In genomic region chr11:121549843-121550647, GRCm38 (mm10) we compare ENCODE assay signal across 9 mouse cellular contexts. TPM values are rescaled to one million over a fixed set of nuclear protein-coding genes. Genes with fewer than 3 reads are reported as not detected.
DNase-seq lines count a peak whose midpoint lies in the region; ATAC-seq and TF ChIP-seq lines count a peak whose summit lies in the region.
"Had no signal": no experiment of that assay in that cellular context is flagged by ENCODE, and none has a peak within 500 bp of the region (broad histone marks: within the 10 kb centered on the region; RNA-seq: fewer than 3 reads in every experiment).

No protein-coding gene starts in this region.

- H3K9me3 ChIP-seq in embryonic facial prominence, embryonic 15.5 days (replicated peaks), result no peaks in the 10 kb centered on the region
- no peaks in the 10 kb centered on the region for H3K9me3 ChIP-seq in limb, embryonic 12.5 days
- no peaks in the 10 kb centered on the region for H3K9me3 ChIP-seq in neural tube, embryonic 15.5 days (replicated peaks)

- no peak overlapping the region for H3K9ac ChIP-seq in liver, adult 2 months (ENCODE audit: low read depth, low read length)
- no peak overlapping the region for H3K9ac ChIP-seq in embryonic facial prominence, embryonic 15.5 days
- no peak overlapping the region for H3K9ac ChIP-seq in limb, embryonic 12.5 days (replicated peaks)
- no peak overlapping the region for H3K9ac ChIP-seq in neural tube, embryonic 15.5 days (replicated peaks)

- H3K4me3 ChIP-seq in liver, adult 2 months (ENCODE audit: insufficient read depth, low read depth, low read length), result no peak overlapping the region
- no peak overlapping the region for H3K4me3 ChIP-seq in embryonic facial prominence, embryonic 15.5 days (replicated peaks)
- H3K4me3 ChIP-seq in limb, embryonic 12.5 days (replicated peaks), result no peak overlapping the region
- no peak overlapping the region for H3K4me3 ChIP-seq in neural tube, embryonic 15.5 days (replicated peaks)

- H3K4me2 ChIP-seq in embryonic facial prominence, embryonic 15.5 days (replicated peaks), result no peak overlapping the region
- H3K4me2 ChIP-seq in limb, embryonic 12.5 days, result peak overlapping the region; percentile 11; the same call in 1 of the 2 replicates
- H3K4me2 ChIP-seq in neural tube, embryonic 15.5 days, result peak overlapping the region; percentile 19; the same call in 1 of the 2 replicates

- no peaks in the 10 kb centered on the region for H3K27me3 ChIP-seq in liver, adult 2 months (ENCODE audit: control insufficient read depth, insufficient read depth, low read length)
- no peaks in the 10 kb centered on the region for H3K27me3 ChIP-seq in embryonic facial prominence, embryonic 15.5 days
- H3K27me3 ChIP-seq in limb, embryonic 12.5 days, result no peaks in the 10 kb centered on the region
- H3K27me3 ChIP-seq in neural tube, embryonic 15.5 days (replicated peaks), result no peaks in the 10 kb centered on the region

- no peaks in the 10 kb centered on the region for H3K79me2 ChIP-seq in liver, adult 2 months (ENCODE audit: control insufficient read depth, insufficient read depth, low read length)

- no peak for TF ChIP-seq CTCF in liver, adult 2 months (IDR thresholded peaks at IDR 0.05; ENCODE audit: low read depth, low read length)

- peak overlapping the region; percentile 15 for H3K27ac ChIP-seq in liver, adult 2 months (replicated peaks; ENCODE audit: insufficient read depth, low read depth, low read length)
- 0 out of 2 replicates have a peak overlapping the region, but pooled peaks have one; percentile 39 for H3K27ac ChIP-seq in embryonic facial prominence, embryonic 15.5 days (replicated peaks)
- peak overlapping the region; percentile 60 for H3K27ac ChIP-seq in limb, embryonic 12.5 days
- H3K27ac ChIP-seq in neural tube, embryonic 15.5 days (replicated peaks), result peak overlapping the region; percentile 42

- no peaks in the 10 kb centered on the region for H3K36me3 ChIP-seq in liver, adult 2 months (ENCODE audit: control insufficient read depth, insufficient read depth, low read length)
- no peaks in the 10 kb centered on the region for H3K36me3 ChIP-seq in embryonic facial prominence, embryonic 15.5 days
- no peaks in the 10 kb centered on the region for H3K36me3 ChIP-seq in limb, embryonic 12.5 days
- no peaks in the 10 kb centered on the region for H3K36me3 ChIP-seq in neural tube, embryonic 15.5 days

- H3K4me1 ChIP-seq in liver, adult 2 months (ENCODE audit: control insufficient read depth, insufficient read depth, low read length), result peaks cover 11% of the 10 kb centered on the region; the same call in 1 of the 2 replicates
- H3K4me1 ChIP-seq in embryonic facial prominence, embryonic 15.5 days, result peaks cover 48% of the 10 kb centered on the region
- peaks cover 41% of the 10 kb centered on the region for H3K4me1 ChIP-seq in limb, embryonic 12.5 days (replicated peaks)
- H3K4me1 ChIP-seq in neural tube, embryonic 15.5 days, result peaks cover 42% of the 10 kb centered on the region

- DNase-seq in liver, adult 2 months (ENCODE audit: extremely low read depth, low read depth, low spot score), result no peak
- DNase-seq in liver, result no peak
- DNase-seq in left cerebral cortex, adult 18-20 months (ENCODE audit: low spot score in 2 of 2), result no peak
- DNase-seq in cerebellum, adult 8-10 months, result no peak

- TF ChIP-seq POLR2A in liver, adult 2 months (IDR thresholded peaks at IDR 0.05; ENCODE audit: extremely low read depth, insufficient read depth, low read length), result no peak

- no peak for ATAC-seq in embryonic facial prominence, embryonic 15.5 days (ENCODE audit: insufficient number of reproducible peaks, low FRiP score, low TSS enrichment, low read depth)
- ATAC-seq in limb, embryonic 12.5 days (ENCODE audit: insufficient number of reproducible peaks, insufficient read depth, low FRiP score, low TSS enrichment, low read depth), result peak; percentile 40; the same call in 1 of the 2 replicates
- ATAC-seq in neural tube, embryonic 15.5 days (ENCODE audit: low FRiP score), result peak; percentile 28
- ATAC-seq in megakaryocyte progenitor cell, adult 5-6 weeks (replicated peaks; ENCODE audit: poor library complexity), result no peak

- WGBS in liver, adult 2 months, result 71% methylated on average over 17 of the region's 17 CpGs
- WGBS in embryonic facial prominence, embryonic 15.5 days, result 62% methylated on average over 17 of the region's 17 CpGs
- WGBS in limb, embryonic 12.5 days, result 61% methylated on average over 17 of the region's 17 CpGs
- 28% methylated on average over 17 of the region's 17 CpGs for WGBS in neural tube, embryonic 15.5 days

RNA-seq across cellular contexts. Expression of gene Zfp750, which starts 30.9 kb away (rescaled TPM):
- total RNA-seq in liver, adult 2 months (2014; rRNA removed), result 1.0 and 2.8 TPM in 2 replicates
- 2.7 and 3.5 TPM in 2 replicates for polyA plus RNA-seq in liver, adult 2 months (2012; rRNA removed)
- polyA plus RNA-seq in embryonic facial prominence, embryonic 15.5 days (2015; fragmentation: Nextera tagmentation; extraction: Ambion mirVana), result 26.7 and 33.2 TPM in 2 replicates
- 1.4 and 1.6 TPM in 2 replicates for polyA plus RNA-seq in limb, embryonic 12.5 days (2016; fragmentation: Nextera tagmentation; extraction: Ambion mirVana)
- polyA plus RNA-seq in neural tube, embryonic 15.5 days (2015; fragmentation: Nextera tagmentation; extraction: Ambion mirVana), result 0.40 and 0.79 TPM in 2 replicates
- total RNA-seq in megakaryocyte progenitor cell, adult 5-6 weeks (2015), result not detected in 2 replicates
- 0.14 TPM in 1 of 2 replicates, not detected in the other for total RNA-seq in megakaryocyte progenitor cell, adult 5-6 weeks (2017)
- not detected for total RNA-seq in left cerebral cortex, adult 18-20 months (2021)
- polyA plus RNA-seq: erythroblast, embryonic 14.5 days had no signal

Comparison
In these comparisons a context has a peak if more than half of its experiments do, and no peak if none do; other contexts are left out.
1. ATAC-seq: peak in limb, embryonic 12.5 days (single experiment) and neural tube, embryonic 15.5 days (single experiment); none in embryonic facial prominence, embryonic 15.5 days (single experiment) and megakaryocyte progenitor cell, adult 5-6 weeks (single experiment).
2. Peak in every context shown above with its lines, with median percentiles within 50 percentile points of each other: H3K27ac ChIP-seq.